Mouse (Mus musculus) gastrocnemius, adult 2 months (tissue): ENCODE measurements around the gene U90926. TPM values are rescaled to one million over a fixed set of nuclear protein-coding genes. Genes with fewer than 3 reads are reported as not detected.

ENCODE experiments used
- DNase-seq: peaks from one replicate; pipeline ENCODE4 v3.0.0; 2022
- H3K27ac ChIP-seq: fragments of 200-600 bp; 2 replicates; pipeline ENCODE4 v1.8.1; 2022; ENCODE audit warnings: mild to moderate bottlenecking
- H3K4me3 ChIP-seq: fragments of 200-600 bp; 2 replicates; pipeline ENCODE4 v1.8.1; 2022; ENCODE audit warnings: mild to moderate bottlenecking, moderate library complexity
- CTCF ChIP-seq: fragments of 200-600 bp; IDR thresholded peaks from 2 replicates; pipeline ENCODE4 v1.8.1; 2022; ENCODE audit warnings: antibody characterized with exemption, mild to moderate bottlenecking, moderate library complexity
- intact Hi-C: fragments of 180-260 bp; cut with DNase I; formaldehyde crosslinking; loops from one replicate; pipeline ENCODE4 v1.15.1; 2025
- total RNA-seq, 2 experiments: library from RNA; stranded (reverse); gene quantifications; 2 replicates each; pipeline ENCODE4 v1.2.3; 2021

The U90926 gene
- total RNA-seq, 2 experiments from 2014 or later, result not detected

DNA sequence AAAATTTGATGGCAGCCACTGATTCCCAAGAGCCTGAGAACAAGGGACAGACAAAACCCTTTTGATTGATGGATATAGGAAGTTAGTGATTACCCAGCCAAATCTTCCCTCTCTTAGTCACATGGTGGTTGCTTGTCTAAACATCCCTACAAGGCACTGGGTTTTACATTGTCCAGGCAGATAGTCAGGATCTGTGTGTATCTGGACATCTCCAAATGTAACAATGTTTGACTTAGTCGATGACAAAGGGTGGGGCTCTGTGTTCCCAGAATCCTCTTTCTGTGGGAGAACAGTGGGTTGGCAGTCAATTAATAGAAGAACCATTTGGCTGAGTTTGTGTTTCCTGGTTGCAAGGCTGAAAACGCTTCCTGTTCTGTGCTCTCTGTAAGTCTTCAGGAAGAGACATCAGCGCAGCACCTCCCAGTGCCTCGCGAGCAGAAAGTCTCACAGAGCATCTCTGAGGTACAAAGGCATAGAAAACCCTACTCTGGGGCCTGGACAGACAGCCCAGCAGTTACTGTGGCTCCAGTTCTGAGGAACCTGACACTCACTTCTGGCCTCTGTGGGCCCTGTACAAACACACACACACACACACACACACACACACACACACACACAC is 19.8 kb upstream of the U90926 start:
- no peak for TF ChIP-seq CTCF
- no peak for DNase-seq
- Histone ChIP-seq H3K4me3 (no peak overlapping the region), H3K27ac (no peak overlapping the region)
- intact Hi-C loops, result loop anchor here (5.0 kb wide), 1 partner anchor 38 kb away; no protein-coding TSS in a partner anchor

GRCm38 (mm10) chr5:92233366-92233765 is 18.2 kb upstream of the U90926 start:
- DNase-seq, result no peak
- Histone ChIP-seq H3K4me3 (no peak overlapping the region), H3K27ac (no peak overlapping the region)
- TF ChIP-seq CTCF, result no peak
- intact Hi-C loops, result no loop called here

DNA sequence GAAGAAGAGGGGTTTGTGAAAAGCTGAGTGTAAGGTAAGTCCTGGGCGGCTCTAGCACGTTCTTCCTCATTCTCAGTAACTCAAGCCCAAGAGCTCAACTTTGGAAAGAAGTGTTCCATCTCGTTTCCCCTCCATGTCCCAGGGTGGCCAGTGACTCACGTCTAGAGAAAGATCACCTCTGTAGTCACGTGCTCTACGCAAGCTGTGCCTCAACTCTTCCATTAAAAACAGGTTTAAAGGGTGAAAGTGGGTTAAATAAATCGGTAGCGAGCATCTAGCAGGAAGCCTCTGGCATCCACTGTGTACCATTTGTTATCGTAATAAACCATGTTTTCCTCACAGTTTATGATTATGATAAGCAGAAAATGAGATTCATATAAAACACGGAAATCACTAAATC is 16.6 kb upstream of the U90926 start:
- TF ChIP-seq CTCF, result no peak
- Histone ChIP-seq H3K27ac (no peak overlapping the region), H3K4me3 (no peak overlapping the region)
- intact Hi-C loops, result no loop called here
- DNase-seq, result no peak

- no peak for TF ChIP-seq CTCF
- intact Hi-C loops, result no loop called here
Observed at GRCm38 (mm10) chr5:92230306-92230705, 15.1 kb upstream of the U90926 start.

GRCm38 (mm10) chr5:92229514-92229913 is 14.3 kb upstream of the U90926 start:
- no peak for DNase-seq
- H3K4me3 ChIP-seq, result no peak overlapping the region
- no peak overlapping the region for H3K27ac ChIP-seq
- intact Hi-C loops, result no loop called here
- TF ChIP-seq CTCF, result no peak

More at GRCm38 (mm10) chr5:92230306-92230705, 15.1 kb upstream of the U90926 start:
- H3K27ac ChIP-seq, result no peak overlapping the region
- no peak overlapping the region for H3K4me3 ChIP-seq
- no peak for DNase-seq

DNA sequence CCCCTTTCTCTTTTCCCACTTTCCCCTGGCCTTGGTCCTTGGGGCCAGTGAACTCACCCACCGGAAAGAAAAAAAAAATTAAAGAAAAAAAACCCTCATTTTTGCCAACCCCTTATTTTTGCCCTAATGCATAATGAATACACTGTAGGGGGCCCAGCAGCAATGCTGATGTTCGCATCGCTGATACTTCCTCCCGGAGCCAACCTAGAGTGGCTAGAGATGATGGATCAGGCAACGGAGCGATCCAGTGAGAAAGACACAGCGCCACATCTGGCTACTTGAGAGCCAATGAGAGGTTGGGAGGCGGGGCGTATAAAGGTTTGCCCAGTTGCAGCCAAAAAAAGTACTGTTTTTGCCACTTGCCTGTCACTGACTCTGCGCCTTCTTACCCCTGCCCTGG is 13.6 kb upstream of the U90926 start:
- Histone ChIP-seq H3K27ac (no peak overlapping the region), H3K4me3 (no peak overlapping the region)
- no peak for TF ChIP-seq CTCF
- intact Hi-C loops, result no loop called here
- no peak for DNase-seq

- no peak overlapping the region for H3K4me3 ChIP-seq
- peak; percentile 27 for DNase-seq
- intact Hi-C loops, result no loop called here
- no peak for TF ChIP-seq CTCF
- H3K27ac ChIP-seq, result no peak overlapping the region
Observed at GRCm38 (mm10) chr5:92227782-92228181, 12.6 kb upstream of the U90926 start.

GRCm38 (mm10) chr5:92220287-92220902 is 5.2 kb upstream of the U90926 start:
- DNase-seq, result peak; percentile 45
- intact Hi-C loops, result no loop called here
- H3K4me3 ChIP-seq, result no peak overlapping the region
- H3K27ac ChIP-seq, result no peak overlapping the region
- no peak for TF ChIP-seq CTCF

- no peak for DNase-seq
- intact Hi-C loops, result no loop called here
- H3K4me3 ChIP-seq, result no peak overlapping the region
- no peak for TF ChIP-seq CTCF
- no peak overlapping the region for H3K27ac ChIP-seq
Observed at GRCm38 (mm10) chr5:92219826-92220225, 4.6 kb upstream of the U90926 start.

DNA sequence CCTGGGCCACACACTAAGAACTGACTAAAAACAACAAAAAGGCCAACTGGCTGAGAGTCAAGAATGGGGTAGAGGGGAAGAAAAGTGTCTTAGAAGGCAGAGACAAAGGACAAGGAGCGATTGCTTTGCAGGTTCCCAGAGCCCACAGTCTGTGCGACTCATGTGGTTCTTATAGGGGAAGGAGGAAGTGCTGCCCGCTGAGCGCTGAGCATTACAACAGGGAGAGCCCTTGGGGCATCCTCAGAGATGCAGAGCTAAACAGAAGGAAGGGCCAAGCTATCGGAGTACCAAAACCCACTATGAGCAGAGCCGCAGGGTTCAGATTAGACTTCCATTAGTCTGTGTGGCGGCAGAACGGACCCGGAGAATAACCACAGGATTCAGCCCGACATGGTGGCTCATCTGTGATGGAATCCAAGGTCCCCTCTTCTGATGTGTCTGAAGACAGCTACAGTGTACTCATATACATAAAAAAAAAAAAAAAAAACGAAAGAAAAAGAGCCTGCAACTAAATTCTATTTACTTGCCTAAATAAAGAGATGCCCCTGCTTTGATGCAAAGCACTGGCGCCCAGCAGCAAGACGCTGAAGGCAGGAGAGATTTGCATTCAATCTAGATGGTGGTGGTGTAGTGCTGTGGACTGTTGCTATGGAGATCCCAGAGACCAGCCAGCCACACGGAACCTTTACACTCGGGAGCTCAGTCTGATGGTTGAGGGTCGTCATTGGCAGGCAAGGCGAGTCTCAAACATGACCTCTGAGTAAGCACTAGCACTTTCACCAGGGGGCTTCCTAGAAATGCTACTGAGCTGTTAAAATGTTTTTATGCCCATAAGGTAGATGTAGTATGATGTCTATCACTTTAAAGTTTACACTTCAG is 3.9 kb upstream of the U90926 start:
- H3K4me3 ChIP-seq, result no peak overlapping the region
- no peak for TF ChIP-seq CTCF
- intact Hi-C loops, result no loop called here
- DNase-seq, result no peak
- no peak overlapping the region for H3K27ac ChIP-seq

DNA sequence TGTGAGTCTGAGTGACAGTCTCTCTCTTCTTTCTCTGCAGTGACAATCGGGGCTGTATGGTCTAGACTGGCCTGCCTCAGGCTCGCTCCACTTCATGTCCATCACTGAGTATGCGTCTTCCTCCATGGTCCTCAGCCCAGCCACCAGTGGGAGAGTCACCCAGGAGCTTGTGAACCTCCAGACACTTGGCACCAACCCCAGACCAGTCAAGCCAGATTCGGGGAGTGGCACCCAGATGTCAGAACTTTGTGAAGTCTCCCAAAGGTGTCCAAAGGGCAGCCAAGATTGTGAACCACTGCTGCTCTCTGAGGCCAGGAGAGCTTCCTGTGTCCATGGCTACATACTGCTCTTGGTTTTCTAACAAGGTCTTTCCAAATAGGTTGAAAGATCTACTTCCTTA is 3.0 kb downstream of the U90926 start:
- no peak for TF ChIP-seq CTCF
- Histone ChIP-seq H3K27ac (no peak overlapping the region), H3K4me3 (no peak overlapping the region)
- intact Hi-C loops, result no loop called here
- no peak for DNase-seq

GRCm38 (mm10) chr5:92210205-92210604 is 5.0 kb downstream of the U90926 start:
- intact Hi-C loops, result no loop called here
- Histone ChIP-seq H3K27ac (no peak overlapping the region), H3K4me3 (no peak overlapping the region)
- TF ChIP-seq CTCF, result no peak
- DNase-seq, result no peak

GRCm38 (mm10) chr5:92206121-92206520 is 9.1 kb downstream of the U90926 start:
- H3K27ac ChIP-seq, result peak overlapping the region; percentile 73
- intact Hi-C loops, result no loop called here
- no peak for DNase-seq
- TF ChIP-seq CTCF, result no peak
- H3K4me3 ChIP-seq, result no peak overlapping the region
